Mouse (Mus musculus) monocyte, adult 59 days (primary cell): ENCODE results near the gene Cops7a. TPM values are rescaled to one million over a fixed set of nuclear protein-coding genes. Genes with fewer than 3 reads are reported as not detected.

ENCODE experiments used
- total RNA-seq, 2 experiments: library from RNA; stranded (reverse); gene quantifications; one replicate each; pipeline ENCODE4 v1.2.4; 2023

Cops7a gene
- total RNA-seq = 10 to 100 TPM; 37.3 to 38.4 TPM

GRCm38 (mm10) chr6:124965088-124965719 is at the start of gene Cops7a:
Cops7a (minus strand) TSS chr6:124965538.

DNA sequence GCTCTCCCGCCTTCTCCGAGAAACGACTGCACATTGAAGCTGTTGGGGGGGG is 43.6 kb upstream of the Cops7a start, which contains the start of gene Zfp384:
TSS of gene Zfp384 (plus strand) at position 17 of the 52 bp plus-strand sequence.

DNA sequence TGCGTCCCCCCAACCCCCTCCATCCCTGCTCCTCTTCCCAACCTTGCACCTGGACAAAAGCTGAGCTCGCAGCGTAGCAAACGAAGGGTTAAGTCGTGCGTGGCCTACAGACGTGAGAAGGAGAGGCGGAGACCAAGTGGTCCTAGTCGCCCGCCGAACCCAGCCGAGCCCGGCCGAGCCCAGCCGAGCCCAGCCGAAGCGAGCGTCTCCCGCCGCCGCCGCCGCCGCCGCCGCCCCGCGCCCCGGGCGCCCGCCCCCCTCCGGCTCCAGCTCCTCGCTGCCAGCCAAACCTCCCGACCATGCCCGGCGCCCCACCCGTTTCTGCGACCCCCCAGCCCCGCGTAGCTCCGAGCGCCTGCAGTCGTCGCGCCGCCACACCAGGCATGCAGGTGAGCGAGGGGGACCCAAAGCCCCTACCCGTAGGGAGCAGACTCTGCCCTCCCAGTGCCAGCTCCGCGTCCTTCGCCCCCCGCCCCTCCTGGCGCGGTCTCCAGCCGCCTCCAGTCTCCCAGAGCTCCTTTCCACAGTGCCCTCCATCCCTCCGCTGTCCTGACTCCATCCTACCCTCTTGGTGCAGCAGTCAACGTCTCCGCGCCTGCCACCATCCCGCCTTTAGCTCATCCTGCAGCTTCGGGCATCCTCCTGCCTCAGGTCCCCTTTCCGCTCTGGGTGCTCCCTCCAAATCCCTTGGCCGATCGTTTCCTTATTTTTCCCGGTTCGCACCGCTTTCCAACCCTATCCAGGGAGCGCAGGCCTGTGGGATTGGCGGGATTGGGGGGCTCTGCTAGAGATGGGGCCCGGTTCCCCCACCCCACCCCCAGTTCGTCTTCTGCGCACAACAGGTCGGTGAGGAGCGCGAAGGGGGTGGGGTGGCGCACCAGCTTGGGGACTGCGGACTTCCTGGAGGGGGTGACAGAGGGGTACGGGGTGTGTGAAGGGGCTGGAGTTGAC is 31.5 kb upstream of the Cops7a start, which contains the start of gene Pianp:
TSS of gene Pianp (plus strand) at position 144 of the 951 bp plus-strand sequence.

DNA sequence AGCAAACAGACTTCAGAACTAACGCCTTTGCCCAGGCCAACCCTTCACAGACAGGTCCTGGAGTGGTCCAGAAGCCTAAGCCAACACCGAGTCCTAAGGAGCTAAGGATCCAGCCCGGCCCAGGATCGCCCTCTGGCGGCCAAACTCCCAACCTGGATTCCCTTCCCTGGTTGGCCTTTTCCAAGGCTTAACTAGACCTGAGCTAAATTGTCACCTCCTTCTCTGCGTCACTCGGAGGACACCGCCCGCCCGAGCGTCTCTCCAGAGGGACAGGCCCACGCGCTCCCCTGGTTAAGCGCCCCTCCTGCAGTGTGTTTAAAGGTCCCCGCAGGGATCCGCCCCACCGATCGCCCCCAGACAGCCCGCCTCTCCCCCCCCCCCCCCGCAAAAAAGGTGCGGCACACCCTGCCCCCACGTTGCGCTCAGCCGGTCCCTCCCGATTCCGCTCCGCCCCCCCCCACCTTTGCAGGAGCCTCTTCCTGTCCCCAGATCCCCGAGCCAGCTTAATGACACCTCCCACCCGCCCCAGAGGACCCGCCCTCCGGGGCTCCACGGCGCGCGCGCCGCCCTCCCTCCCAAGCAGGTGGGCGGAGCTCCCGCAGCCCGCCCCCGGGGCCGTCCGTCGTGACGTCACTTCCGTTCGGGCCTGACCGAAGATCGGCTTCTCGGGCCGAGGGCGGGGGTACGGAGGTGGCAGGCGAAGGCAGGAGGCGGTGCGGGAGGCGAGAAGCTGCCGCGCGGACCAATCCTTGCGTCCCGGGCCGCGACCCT is 34.4 kb downstream of the Cops7a start, which contains the start of gene Mlf2:
TSS of gene Mlf2 (plus strand) at position 633 of the 771 bp plus-strand sequence.

GRCm38 (mm10) chr6:124919695-124920317 is 45.5 kb downstream of the Cops7a start, which contains the start of gene Ptms:
Ptms (minus strand) TSS chr6:124920103.

GRCm38 (mm10) chr6:124911533-124912218 is 53.7 kb downstream of the Cops7a start, which contains the start of gene Lag3:
Lag3 (minus strand) TSS chr6:124911705.

Other genes starting within 250 kb of the Cops7a start
- gene Ptpn6, start 226.8 kb downstream of the Cops7a start, total RNA-seq = 100 to 1,000 TPM; 496 to 510 TPM
- 100 to 1,000 TPM; 177 to 186 TPM for gene Grcc10, start 224.2 kb downstream of the Cops7a start, total RNA-seq
- gene Gm45234, start 209.5 kb downstream of the Cops7a start, total RNA-seq = not detected
- gene Atn1, start 209.0 kb downstream of the Cops7a start, total RNA-seq = 10 to 100 TPM; 23.7 to 25.1 TPM
- 1 to 10 TPM; 1.9 to 2.6 TPM for gene Eno2, start 195.9 kb downstream of the Cops7a start, total RNA-seq
- not detected for gene Lrrc23, start 185.8 kb downstream of the Cops7a start, total RNA-seq
- gene Spsb2, start 156.9 kb downstream of the Cops7a start, total RNA-seq = 10 to 100 TPM; 20.4 to 20.7 TPM
- gene Tpi1, start 151.2 kb downstream of the Cops7a start, total RNA-seq = 100 to 1,000 TPM; 110 to 111 TPM
- 10 to 100 TPM; 58.5 to 64.1 TPM for gene Usp5, start 136.1 kb downstream of the Cops7a start, total RNA-seq
- 1 to 10 TPM; 1.2 to 3.8 TPM for gene Cdca3, start 136.0 kb downstream of the Cops7a start, total RNA-seq
- gene Gnb3, start 125.3 kb downstream of the Cops7a start, total RNA-seq = not detected
- 1 to 10 TPM; 2.0 to 4.1 TPM for gene P3h3, start 107.8 kb downstream of the Cops7a start, total RNA-seq
- gene Gpr162, start 101.6 kb downstream of the Cops7a start, total RNA-seq = 1 to 10 TPM; 1.8 to 2.3 TPM
- 10 to 100 TPM; 15.6 to 17.2 TPM for gene Cd4, start 77.3 kb downstream of the Cops7a start, total RNA-seq
- 1 to 10 TPM; 5.9 to 8.7 TPM for gene Lag3, start 53.8 kb downstream of the Cops7a start, total RNA-seq
- 100 to 1,000 TPM; 216 to 239 TPM for gene Ptms, start 45.4 kb downstream of the Cops7a start, total RNA-seq
- gene Mlf2, start 34.2 kb downstream of the Cops7a start, total RNA-seq = 100 to 1,000 TPM; 124 to 137 TPM
- 1 to 10 TPM; 3.0 to 6.9 TPM for gene Pianp, start 31.2 kb upstream of the Cops7a start, total RNA-seq
- 100 to 1,000 TPM in 1 of 2 experiments, 10 to 100 TPM in 1; 89.1 to 103 TPM for gene Zfp384, start 43.6 kb upstream of the Cops7a start, total RNA-seq
- gene Ing4, start 74.2 kb upstream of the Cops7a start, total RNA-seq = 10 to 100 TPM; 76.1 to 83.5 TPM
- gene Acrbp, start 84.2 kb upstream of the Cops7a start, total RNA-seq = 10 to 100 TPM; 16.2 to 16.5 TPM
- gene Lpar5, start 102.4 kb upstream of the Cops7a start, total RNA-seq = 10 to 100 TPM; 36.4 to 37.8 TPM
- gene Chd4, start 130.4 kb upstream of the Cops7a start, total RNA-seq = 100 to 1,000 TPM; 186 to 187 TPM
- 10 to 100 TPM; 21.7 to 22.9 TPM for gene Nop2, start 166.4 kb upstream of the Cops7a start, total RNA-seq
- gene Iffo1, start 179.7 kb upstream of the Cops7a start, total RNA-seq = 10 to 100 TPM; 66.4 to 71.6 TPM
- 100 to 1,000 TPM; 641 to 753 TPM for gene Gapdh, start 200.9 kb upstream of the Cops7a start, total RNA-seq
- gene Ncapd2, start 226.2 kb upstream of the Cops7a start, total RNA-seq = 10 to 100 TPM; 10.5 to 18.9 TPM
- gene Mrpl51, start 226.3 kb upstream of the Cops7a start, total RNA-seq = 10 to 100 TPM; 20.2 to 28.0 TPM